Mouse (Mus musculus) midbrain, embryonic 10.5 days (tissue): Measurements from ENCODE around the gene Ppfibp1. TPM values are rescaled to one million over a fixed set of nuclear protein-coding genes. Genes with fewer than 3 reads are reported as not detected.

Experiments
- DNase-seq: peaks from one replicate; pipeline ENCODE4 v3.0.0-alpha.2; 2017; ENCODE audit warnings: low spot score
- H3K27ac ChIP-seq: fragments of 300-500 bp; sonication (generic); replicated peaks from 2 replicates; pipeline ENCODE4 v1.5.1; 2016; ENCODE audit warnings: mild to moderate bottlenecking
- H3K27me3 ChIP-seq: fragments of 300-500 bp; sonication (generic); 2 replicates; pipeline ENCODE4 v1.6.1; 2016; ENCODE audit warnings: low read depth, mild to moderate bottlenecking; ENCODE audit not compliant: poor library complexity, severe bottlenecking
- H3K36me3 ChIP-seq: fragments of 300-500 bp; sonication (generic); 2 replicates; pipeline ENCODE4 v1.6.1; 2016; ENCODE audit warnings: mild to moderate bottlenecking, moderate library complexity
- H3K4me1 ChIP-seq: fragments of 300-500 bp; sonication (generic); 2 replicates; pipeline ENCODE4 v1.6.1; 2016
- H3K4me3 ChIP-seq: fragments of 300-500 bp; sonication (generic); 2 replicates; pipeline ENCODE4 v1.5.1; 2016; ENCODE audit warnings: mild to moderate bottlenecking, moderate library complexity
- H3K9me3 ChIP-seq: fragments of 300-500 bp; sonication (generic); replicated peaks from 2 replicates; pipeline ENCODE4 v1.6.1; 2016; ENCODE audit warnings: mild to moderate bottlenecking
- WGBS: fragments of 180-500 bp; shearing (Covaris S2); methylation state at CpG from one replicate; pipeline ENCODE4 v1.1.7; 2016; 5-methylcytosine and 5-hydroxymethylcytosine counted together
- polyA plus RNA-seq: library from polyadenylated mRNA; unstranded; fragments of >200 nt; fragmentation: Nextera tagmentation; extraction: Ambion mirVana; gene quantifications from 2 replicates; pipeline ENCODE4 v1.2.1, GENCODE M21; 2016

Gene Ppfibp1
- polyA plus RNA-seq, 1 experiment from 2014 or later, result 28.8 TPM

DNA sequence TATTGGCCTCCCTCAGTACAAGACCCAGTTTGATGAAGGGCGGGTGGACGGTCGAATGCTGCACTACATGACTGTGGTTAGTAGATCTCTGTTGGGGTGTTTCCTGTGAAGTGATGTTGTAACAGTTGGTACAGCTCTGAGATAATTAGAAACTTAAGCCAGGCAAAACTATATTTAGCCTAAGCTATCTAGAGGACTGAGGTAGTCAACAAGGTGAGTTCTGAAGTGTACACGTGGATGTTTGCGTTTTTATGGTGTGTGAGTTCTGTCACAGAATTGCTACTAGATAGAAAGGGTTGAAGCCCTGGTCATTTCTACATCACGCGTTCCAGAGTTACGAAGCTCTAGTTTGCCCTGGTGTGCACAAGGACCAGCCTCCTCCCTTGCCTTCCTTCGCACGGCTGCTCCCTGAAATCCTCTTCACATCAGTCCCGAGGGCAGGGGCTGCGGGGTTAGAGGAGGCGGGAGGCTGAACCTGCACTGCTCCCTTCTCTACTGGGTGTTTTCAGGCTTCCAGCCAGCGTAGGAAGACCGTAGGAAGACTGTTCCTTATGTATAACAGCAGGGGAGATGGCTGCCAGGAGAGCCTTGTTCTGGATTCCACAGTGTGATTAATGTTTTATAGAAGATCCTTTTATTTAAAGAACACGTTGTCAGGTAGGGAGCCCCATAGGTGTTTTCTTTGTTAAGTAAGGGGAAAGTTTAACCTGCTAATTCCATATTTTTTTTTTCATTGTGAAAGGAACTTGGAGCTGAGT is 134.3 kb downstream of the Ppfibp1 start:
- no peaks in the 10 kb centered on the region for H3K27me3 ChIP-seq
- H3K36me3 ChIP-seq, result peaks cover 12% of the 10 kb centered on the region; the same call in 1 of the 2 replicates
- WGBS, result 88% methylated on average over 16 of the region's 16 CpGs
- H3K4me1 ChIP-seq, result no peaks in the 10 kb centered on the region
- H3K4me3 ChIP-seq, result no peak overlapping the region
- DNase-seq, result no peak
- no peaks in the 10 kb centered on the region for H3K9me3 ChIP-seq
- no peak overlapping the region for H3K27ac ChIP-seq

- H3K36me3 ChIP-seq, result peaks cover 14% of the 10 kb centered on the region; the same call in 1 of the 2 replicates
- H3K27me3 ChIP-seq, result no peaks in the 10 kb centered on the region
- no peaks in the 10 kb centered on the region for H3K9me3 ChIP-seq
- no peaks in the 10 kb centered on the region for H3K4me1 ChIP-seq
- no peak for DNase-seq
- no peak overlapping the region for H3K4me3 ChIP-seq
- 98% methylated on average over 2 of the region's 2 CpGs for WGBS
- no peak overlapping the region for H3K27ac ChIP-seq
Observed at GRCm38 (mm10) chr6:147023133-147023395, 134.8 kb downstream of the Ppfibp1 start.

GRCm38 (mm10) chr6:147023568-147023967 is 135.3 kb downstream of the Ppfibp1 start:
- Histone ChIP-seq H3K4me1 (no peaks in the 10 kb centered on the region), H3K36me3 (peaks cover 14% of the 10 kb centered on the region; the same call in 1 of the 2 replicates), H3K27me3 (no peaks in the 10 kb centered on the region), H3K9me3 (no peaks in the 10 kb centered on the region), H3K27ac (no peak overlapping the region), H3K4me3 (no peak overlapping the region)
- no peak for DNase-seq

GRCm38 (mm10) chr6:147024761-147025160 is 136.5 kb downstream of the Ppfibp1 start:
- Histone ChIP-seq H3K9me3 (no peaks in the 10 kb centered on the region), H3K36me3 (peaks cover 13% of the 10 kb centered on the region), H3K27ac (no peak overlapping the region), H3K4me1 (no peaks in the 10 kb centered on the region), H3K4me3 (no peak overlapping the region), H3K27me3 (no peaks in the 10 kb centered on the region)
- DNase-seq, result no peak
- WGBS, result 88% methylated on average over 3 of the region's 3 CpGs

DNA sequence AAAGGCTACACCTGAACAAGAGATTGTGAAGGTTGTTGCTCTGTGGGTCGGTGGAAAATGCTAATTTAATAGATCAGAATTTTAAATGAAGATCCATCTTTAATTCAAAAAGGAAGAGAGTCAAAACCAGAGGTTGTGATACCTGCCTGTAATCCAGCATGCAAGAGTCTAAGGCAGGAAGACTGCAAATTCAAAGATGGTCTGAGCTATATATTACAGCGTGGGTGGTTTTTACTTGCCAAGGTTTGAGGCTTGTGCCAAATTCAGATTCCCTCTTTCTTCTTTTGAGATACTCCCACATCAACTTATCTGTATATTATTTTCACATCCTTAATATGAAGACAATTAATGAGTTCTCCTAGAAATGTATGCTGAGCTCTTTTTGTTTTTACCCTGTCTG is 140.1 kb downstream of the Ppfibp1 start:
- DNase-seq, result no peak
- H3K4me1 ChIP-seq, result no peaks in the 10 kb centered on the region
- no peak overlapping the region for H3K4me3 ChIP-seq
- H3K27ac ChIP-seq, result no peak overlapping the region
- H3K27me3 ChIP-seq, result no peaks in the 10 kb centered on the region
- H3K36me3 ChIP-seq, result peaks cover 13% of the 10 kb centered on the region
- WGBS, result 88% methylated on average over 2 of the region's 2 CpGs
- H3K9me3 ChIP-seq, result no peaks in the 10 kb centered on the region

- H3K9me3 ChIP-seq, result no peaks in the 10 kb centered on the region
- H3K36me3 ChIP-seq, result peaks cover 13% of the 10 kb centered on the region
- WGBS, result 94% methylated on average over 9 of the region's 9 CpGs
- H3K27ac ChIP-seq, result no peak overlapping the region
- DNase-seq, result no peak
- no peak overlapping the region for H3K4me3 ChIP-seq
- H3K4me1 ChIP-seq, result no peaks in the 10 kb centered on the region
- no peaks in the 10 kb centered on the region for H3K27me3 ChIP-seq
Observed at GRCm38 (mm10) chr6:147029591-147029990, 141.3 kb downstream of the Ppfibp1 start.

DNA sequence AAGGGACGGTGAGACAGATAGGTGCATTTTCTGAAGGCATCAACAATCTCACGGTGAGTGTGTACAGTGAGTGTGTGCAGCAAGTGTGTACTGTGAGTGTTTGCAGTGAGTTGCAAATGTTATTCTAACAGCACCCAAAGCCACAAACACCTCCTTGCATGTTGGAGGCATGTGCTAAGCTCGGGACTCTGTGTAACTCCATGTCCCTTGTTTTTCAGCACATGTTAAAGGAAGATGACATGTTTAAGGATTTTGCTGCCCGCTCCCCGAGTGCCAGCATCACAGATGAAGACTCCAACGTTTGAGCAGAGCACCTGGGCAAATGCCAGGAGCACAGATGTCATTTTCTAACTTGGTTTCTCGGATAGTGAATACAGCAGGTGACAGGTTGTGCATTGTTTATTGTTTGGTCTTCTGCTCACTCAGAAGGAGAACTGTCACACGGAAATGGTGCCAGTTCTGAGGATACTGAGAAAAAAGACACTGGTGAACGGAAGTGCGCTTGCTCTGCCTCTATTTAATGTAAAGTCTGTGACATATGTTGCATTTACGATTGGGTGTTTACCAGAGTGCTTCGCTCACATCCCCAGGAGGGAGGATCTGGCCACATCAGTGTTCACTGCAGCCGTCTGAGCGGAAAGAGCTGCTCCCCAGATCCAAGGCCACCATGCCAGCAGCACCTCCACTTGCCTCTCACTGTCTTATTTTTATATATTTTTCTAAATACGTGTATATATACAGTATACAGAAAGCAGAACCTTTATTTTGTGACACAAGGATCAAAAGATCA is 142.0 kb downstream of the Ppfibp1 start:
- Histone ChIP-seq H3K9me3 (no peaks in the 10 kb centered on the region), H3K36me3 (peaks cover 13% of the 10 kb centered on the region), H3K4me3 (no peak overlapping the region), H3K4me1 (no peaks in the 10 kb centered on the region), H3K27ac (no peak overlapping the region), H3K27me3 (no peaks in the 10 kb centered on the region)
- DNase-seq, result no peak
- WGBS, result 92% methylated on average over 15 of the region's 15 CpGs

DNA sequence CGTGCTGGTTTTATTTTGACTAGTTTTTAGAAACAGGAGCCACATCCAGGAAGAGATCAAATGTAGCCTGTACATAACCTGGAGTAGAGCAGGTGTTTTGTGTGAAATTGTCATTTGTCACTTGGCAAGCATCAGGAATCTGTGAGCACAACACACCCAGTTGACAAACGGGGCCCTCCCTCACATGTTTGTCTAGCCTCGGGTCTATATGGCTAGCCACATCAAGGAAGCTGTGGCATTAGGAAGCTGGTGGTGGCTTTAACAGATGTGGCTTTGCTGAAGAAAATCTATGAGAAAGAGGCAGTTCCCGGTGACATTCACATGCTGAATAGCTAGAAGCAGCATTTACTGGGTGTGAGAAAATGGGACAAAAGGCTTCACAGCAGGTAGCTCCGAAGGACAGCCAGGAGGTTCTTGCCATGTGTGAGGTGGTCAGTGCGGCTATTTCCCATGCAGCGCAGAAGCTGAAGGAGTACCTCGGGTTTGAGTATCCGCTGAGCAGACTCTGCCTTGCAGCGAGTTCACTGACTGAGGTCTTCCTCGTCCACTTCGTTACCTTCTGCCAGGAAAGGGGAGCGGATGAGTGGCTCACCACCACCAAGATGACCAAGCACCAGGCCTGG is 144.1 kb downstream of the Ppfibp1 start, which contains the start of gene Rep15:
Gene Rep15, plus strand, starts transcription at position 282 of the 623 bp plus-strand sequence.
- DNase-seq, result no peak
- Histone ChIP-seq H3K4me3 (no peak within 1 kb of the TSS), H3K4me1 (no peaks in the 10 kb centered on the region), H3K36me3 (peaks cover 13% of the 10 kb centered on the region), H3K27me3 (no peaks in the 10 kb centered on the region), H3K9me3 (no peaks in the 10 kb centered on the region), H3K27ac (no peak within 1 kb of the TSS)
- WGBS, result 46% methylated on average over 13 of the region's 13 CpGs

DNA sequence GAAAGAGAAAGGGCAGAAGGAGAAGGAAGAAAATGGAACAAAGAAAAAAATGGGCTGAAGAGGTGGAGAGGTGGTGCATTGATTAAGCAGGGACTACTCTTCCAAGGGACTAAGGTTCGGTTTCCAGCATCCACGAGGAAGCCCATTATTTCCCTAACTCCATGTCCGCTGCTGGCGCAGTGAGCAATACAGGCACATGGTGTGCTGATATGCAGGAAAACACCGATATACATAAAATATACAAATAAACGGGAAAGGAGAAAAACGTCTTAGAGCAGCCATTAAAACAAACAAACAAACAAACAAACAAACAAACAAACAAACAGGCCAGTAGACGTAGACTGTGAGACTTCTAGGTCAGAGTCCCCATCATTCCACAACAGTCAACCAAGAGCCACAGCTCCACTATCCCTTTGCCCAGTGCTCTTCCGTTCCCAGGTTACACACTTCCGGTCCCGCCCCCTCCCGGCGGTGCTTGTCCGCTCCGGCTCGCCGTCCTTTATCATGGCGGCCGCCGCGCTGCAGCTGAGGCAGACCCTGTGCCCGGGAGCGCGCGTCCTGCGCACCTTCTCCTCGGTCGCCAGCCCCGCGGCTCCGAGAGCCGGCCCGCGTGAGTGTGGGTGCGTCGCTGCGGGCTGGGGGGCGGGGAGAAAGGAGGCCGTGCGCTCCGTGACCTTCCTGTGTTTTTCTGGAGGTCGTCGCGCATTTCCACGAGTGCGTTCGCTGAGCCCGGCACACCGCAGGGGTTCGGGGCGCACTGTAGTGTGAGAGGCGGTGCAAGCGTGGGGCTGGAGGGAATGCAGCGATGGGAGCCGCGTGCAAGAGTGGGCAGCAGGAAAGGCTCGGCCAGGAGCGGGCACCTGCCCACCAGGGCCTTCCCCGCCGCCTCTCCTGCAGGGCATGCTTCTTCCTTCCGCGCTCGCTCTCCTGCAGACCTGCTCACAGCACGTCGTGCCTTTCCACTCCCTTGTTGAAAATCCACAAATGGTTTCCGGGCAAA is 154.3 kb downstream of the Ppfibp1 start, which contains the start of gene Mrps35:
Gene Mrps35, plus strand, starts transcription at position 474 of the 1,000 bp plus-strand sequence.
- H3K36me3 ChIP-seq, result peaks cover 17% of the 10 kb centered on the region
- DNase-seq, result peak; percentile 91
- H3K4me1 ChIP-seq, result peaks cover 21% of the 10 kb centered on the region
- no peaks in the 10 kb centered on the region for H3K9me3 ChIP-seq
- H3K27me3 ChIP-seq, result no peaks in the 10 kb centered on the region
- peak within 1 kb of the TSS; percentile 95 for H3K4me3 ChIP-seq
- WGBS, result 3% methylated on average over 66 of the region's 66 CpGs
- peak within 1 kb of the TSS; percentile 98 for H3K27ac ChIP-seq

DNA sequence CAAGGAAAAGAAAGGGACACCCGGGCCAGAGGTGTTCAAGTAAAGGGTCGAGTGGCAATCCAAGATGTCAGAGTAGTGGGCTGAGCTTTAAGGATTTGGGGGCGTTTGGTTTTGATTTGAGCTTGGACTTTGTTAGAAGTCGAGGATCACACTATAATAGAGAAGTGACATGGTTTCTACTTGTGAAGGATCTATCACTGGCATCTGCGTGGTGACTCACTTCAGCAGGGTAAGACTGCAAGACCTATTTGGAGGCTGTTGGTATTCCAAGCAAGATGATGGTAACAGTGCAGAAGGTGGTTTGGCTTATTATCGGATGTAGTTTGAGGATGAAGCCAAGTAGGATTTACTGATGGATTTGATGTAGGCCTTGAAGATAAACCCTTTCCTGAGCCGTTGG is 155.3 kb downstream of the Ppfibp1 start:
- DNase-seq, result no peak
- no peaks in the 10 kb centered on the region for H3K9me3 ChIP-seq
- peak overlapping the region; percentile 95 for H3K4me3 ChIP-seq
- 0 out of 2 replicates have a peak overlapping the region, but pooled peaks have one; percentile 98 for H3K27ac ChIP-seq
- peaks cover 21% of the 10 kb centered on the region for H3K4me1 ChIP-seq
- WGBS, result 64% methylated on average over 7 of the region's 7 CpGs
- H3K27me3 ChIP-seq, result no peaks in the 10 kb centered on the region
- H3K36me3 ChIP-seq, result peaks cover 27% of the 10 kb centered on the region

- WGBS, result 96% methylated on average over 13 of the region's 13 CpGs
- peaks cover 4% of the 10 kb centered on the region for H3K4me1 ChIP-seq
- H3K27ac ChIP-seq, result no peak overlapping the region
- no peak for DNase-seq
- H3K9me3 ChIP-seq, result no peaks in the 10 kb centered on the region
- H3K4me3 ChIP-seq, result no peak overlapping the region
- H3K36me3 ChIP-seq, result peaks cover 84% of the 10 kb centered on the region
- no peaks in the 10 kb centered on the region for H3K27me3 ChIP-seq
Observed at GRCm38 (mm10) chr6:147049239-147049805, 161.0 kb downstream of the Ppfibp1 start.

DNA sequence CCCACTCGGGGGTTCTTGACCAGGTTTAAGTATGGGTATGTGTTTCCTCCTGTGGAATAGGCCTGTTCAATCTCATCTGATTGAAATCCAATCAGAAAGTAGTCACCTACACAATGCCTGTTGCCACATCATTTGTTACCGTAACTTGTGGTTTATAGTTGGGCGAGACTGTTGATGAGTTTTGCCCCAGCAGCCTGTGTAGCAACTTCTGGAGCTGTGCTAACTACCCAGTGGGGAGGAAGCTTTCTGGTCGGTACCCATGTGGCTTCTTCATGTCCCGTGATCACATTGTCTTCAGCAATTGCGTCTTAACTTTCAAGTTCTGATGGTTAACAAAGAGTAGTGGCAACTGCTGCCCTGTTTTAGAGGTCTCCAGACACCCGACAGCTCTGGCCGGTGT is 163.4 kb downstream of the Ppfibp1 start:
- 95% methylated on average over 8 of the region's 8 CpGs for WGBS
- Histone ChIP-seq H3K4me3 (no peak overlapping the region), H3K27ac (no peak overlapping the region), H3K4me1 (no peaks in the 10 kb centered on the region), H3K9me3 (no peaks in the 10 kb centered on the region), H3K27me3 (no peaks in the 10 kb centered on the region), H3K36me3 (peaks cover 100% of the 10 kb centered on the region)
- DNase-seq, result no peak
